Mouse (Mus musculus) ES-Bruce4 (cell line): ENCODE results near the gene Slc44a4.

Source experiments
- CTCF ChIP-seq: IDR thresholded peaks from one replicate; pipeline ENCODE4 v1.8.1; 2011; ENCODE audit warnings: low read depth, low read length
- POLR2A ChIP-seq: IDR thresholded peaks from one replicate; pipeline ENCODE4 v1.8.1; 2011; ENCODE audit warnings: low read length; ENCODE audit not compliant: insufficient read depth

GRCm38 (mm10) chr17:34932287-34932686 lies 18.0 kb downstream of the Slc44a4 start:
- TF ChIP-seq POLR2A (no peak), CTCF (no peak)
